In genomic region chr15:85208332-85208731, GRCm38 (mm10) we compare ENCODE assay signal across 8 mouse cellular contexts. TPM values are rescaled to one million over a fixed set of nuclear protein-coding genes. Genes with fewer than 3 reads are reported as not detected.
DNase-seq lines count a peak whose midpoint lies in the region; ATAC-seq and TF ChIP-seq lines count a peak whose summit lies in the region.

No protein-coding gene starts in this region.

- WGBS in thymus, adult 2 months = 55% methylated on average over 10 of the region's 10 CpGs
- WGBS in limb, embryonic 14.5 days = 9% methylated on average over 10 of the region's 10 CpGs

- H3K4me3 ChIP-seq in gastrocnemius, adult 2 months = peak overlapping the region; percentile 73
- H3K4me3 ChIP-seq in thymus, adult 2 months (ENCODE audit: control insufficient read depth, insufficient read depth, low read length) = no peak overlapping the region
- peak overlapping the region; percentile 72 for H3K4me3 ChIP-seq in limb, embryonic 14.5 days (replicated peaks; ENCODE audit: low read length)

- TF ChIP-seq CTCF in gastrocnemius, adult 2 months (IDR thresholded peaks at IDR 0.05) = no peak
- no peak for TF ChIP-seq CTCF in thymus, adult 2 months (IDR thresholded peaks at IDR 0.05; ENCODE audit: borderline replicate concordance, control insufficient read depth, extremely low read depth, insufficient read depth, low read length, poor library complexity)

- ATAC-seq in limb, embryonic 14.5 days (ENCODE audit: low FRiP score, low read depth) = no peak

- TF ChIP-seq POLR2A in thymus, adult 2 months (IDR thresholded peaks at IDR 0.05; ENCODE audit: control insufficient read depth, extremely low read depth, insufficient read depth, low read length, poor library complexity) = no peak
- no peak for TF ChIP-seq POLR2A in limb, embryonic 14.5 days (IDR thresholded peaks at IDR 0.05; ENCODE audit: borderline replicate concordance, extremely low read depth, insufficient read depth, insufficient read length)

- H3K36me3 ChIP-seq in thymus, adult 2 months (ENCODE audit: control insufficient read depth, insufficient read depth, low read length) = no peaks in the 10 kb centered on the region
- peaks cover 20% of the 10 kb centered on the region for H3K36me3 ChIP-seq in limb, embryonic 14.5 days (ENCODE audit: control insufficient read depth, insufficient read depth, low read length)

- no peak for DNase-seq in gastrocnemius, adult 2 months
- no peak for DNase-seq in gastrocnemius, postnatal 4 days (ENCODE audit: low spot score in 2 of 2)
- peak; percentile 16 for DNase-seq in thymus, postnatal 25 days
- DNase-seq in thymus, adult 2 months = no peak
- DNase-seq in limb, embryonic 14.5 days (ENCODE audit: low spot score) = peak; percentile 26
- DNase-seq in yolk sac, embryonic 10.5 days (ENCODE audit: low spot score) = peak; percentile 40
- no peak for DNase-seq in right cerebral cortex, postnatal 10 days (ENCODE audit: low spot score in 2 of 2)
- DNase-seq in gastrocnemius, postnatal 36 days = no peak

- H3K4me1 ChIP-seq in thymus, adult 2 months (replicated peaks; ENCODE audit: control insufficient read depth, insufficient read depth, low read length) = peaks cover 6% of the 10 kb centered on the region; the same call in 1 of the 2 replicates
- H3K4me1 ChIP-seq in limb, embryonic 14.5 days (ENCODE audit: control insufficient read depth, insufficient read depth, low read length) = peaks cover 31% of the 10 kb centered on the region; the same call in 1 of the 2 replicates

- peak overlapping the region; percentile 60 for H3K4me2 ChIP-seq in limb, embryonic 14.5 days (replicated peaks; ENCODE audit: low read depth, low read length, severe bottlenecking)

- no peaks in the 10 kb centered on the region; the same call in 1 of the 2 replicates for H3K9me3 ChIP-seq in limb, embryonic 14.5 days (ENCODE audit: control insufficient read depth, low read length)

- intact Hi-C loops in gastrocnemius, adult 2 months (cut with DNase I) = no loop called here
- intact Hi-C loops in gastrocnemius, postnatal 36 days (cut with DNase I) = no loop called here

- H3K9ac ChIP-seq in limb, embryonic 14.5 days (ENCODE audit: low read depth, low read length, severe bottlenecking) = peak overlapping the region; percentile 88

- no peaks in the 10 kb centered on the region for H3K27me3 ChIP-seq in thymus, adult 2 months (ENCODE audit: control insufficient read depth, insufficient read depth, low read length)
- H3K27me3 ChIP-seq in limb, embryonic 14.5 days (ENCODE audit: control insufficient read depth, insufficient read depth, low read length) = no peaks in the 10 kb centered on the region

- H3K27ac ChIP-seq in gastrocnemius, adult 2 months = peak overlapping the region; percentile 72
- H3K27ac ChIP-seq in thymus, adult 2 months (ENCODE audit: control insufficient read depth, insufficient read depth, low read length) = no peak overlapping the region
- peak overlapping the region; percentile 85 for H3K27ac ChIP-seq in limb, embryonic 14.5 days (replicated peaks; ENCODE audit: low read depth, low read length)

RNA-seq across cellular contexts. Expression of gene Fbln1, which starts 2.6 kb away (rescaled TPM):
- 10 to 100 TPM in 1 of 2 experiments, 1 to 10 TPM in 1; 6.5 to 20.9 TPM for total RNA-seq in gastrocnemius, adult 2 months (2021)
- 10 to 100 TPM; 41.1 to 42.4 TPM for total RNA-seq in gastrocnemius, postnatal 4 days (2021)
- 28.6 and 46.8 TPM in 2 replicates for polyA plus RNA-seq in thymus, adult 2 months (2012; rRNA removed)
- 255 and 292 TPM in 2 replicates for polyA plus RNA-seq in limb, embryonic 14.5 days (2012; rRNA removed)
- polyA plus RNA-seq in limb, embryonic 14.5 days (2014; fragmentation: Nextera tagmentation; extraction: Ambion mirVana) = 265 and 288 TPM in 2 replicates
- total RNA-seq in gastrocnemius, postnatal 36 days (2021) = 1 to 10 TPM; 4.8 to 5.7 TPM

Comparison
In these comparisons a context has a peak if more than half of its experiments do, and no peak if none do; other contexts are left out.
1. DNase-seq: peak in thymus, postnatal 25 days (single experiment), limb, embryonic 14.5 days (single experiment) and yolk sac, embryonic 10.5 days (single experiment); none in gastrocnemius, adult 2 months (single experiment), gastrocnemius, postnatal 4 days (0 of 2), thymus, adult 2 months (single experiment), right cerebral cortex, postnatal 10 days (0 of 2) and gastrocnemius, postnatal 36 days (0 of 2).